Mouse (Mus musculus) ES-E14 (cell line): ENCODE measurements at regions not wholly inside any gene's neighbourhood (a gene's known extent, or its start where the extent isn't known, plus 50 kb on each side); places are given as distances from the start of the nearest gene placed in this dataset.

Experiments used
- CHD2 ChIP-seq: IDR thresholded peaks from 2 replicates; pipeline ENCODE4 v1.6.1; 2014; ENCODE audit warnings: mild to moderate bottlenecking, low read depth, low read length, inconsistent platforms
- HCFC1 ChIP-seq: IDR thresholded peaks from 2 replicates; pipeline ENCODE4 v1.6.1; 2012; ENCODE audit warnings: low read length, inconsistent platforms, borderline replicate concordance; ENCODE audit not compliant: insufficient read depth
- MAFK ChIP-seq: IDR thresholded peaks from 2 replicates; pipeline ENCODE4 v1.6.1; 2014; ENCODE audit warnings: mild to moderate bottlenecking, low read depth, low read length, inconsistent platforms; ENCODE audit not compliant: insufficient read depth

- TF ChIP-seq CHD2: no peak
- TF ChIP-seq HCFC1: no peak
- no peak for TF ChIP-seq MAFK
Observed at GRCm38 (mm10) chr8:102000326-102001016, 785.0 kb downstream of the Cdh11 start.
